Mouse (Mus musculus) common myeloid progenitor, adult 5-6 weeks (primary cell): Measurements from ENCODE around the gene Limch1. TPM values are rescaled to one million over a fixed set of nuclear protein-coding genes. Genes with fewer than 3 reads are reported as not detected.

Experiments used
- ATAC-seq: replicated peaks from 2 replicates; pipeline ENCODE4 v1.8.0; 2016; ENCODE audit warnings: low read depth, mild to moderate bottlenecking, moderate TSS enrichment, inconsistent platforms; ENCODE audit not compliant: poor library complexity, severe bottlenecking
- total RNA-seq: library from RNA; stranded (forward); fragments of 200-1000, 187-1606 nt; gene quantifications from 2 replicates; pipeline ENCODE4 v1.2.3, GENCODE M21; 2017

Gene Limch1
- total RNA-seq, 1 experiment from 2014 or later, result not detected

GRCm38 (mm10) chr5:66957656-66958055, 212.0 kb downstream of the Limch1 start:
- ATAC-seq, result no peak

- ATAC-seq, result peak; percentile 66
These were observed 212.5 kb downstream of the Limch1 start for GRCm38 (mm10) chr5:66958118-66958517.

- no peak for ATAC-seq
These were observed 214.3 kb downstream of the Limch1 start for GRCm38 (mm10) chr5:66959968-66960367.

GRCm38 (mm10) chr5:66965442-66965841, 219.8 kb downstream of the Limch1 start:
- ATAC-seq, result no peak

GRCm38 (mm10) chr5:66967147-66967546, 221.5 kb downstream of the Limch1 start:
- ATAC-seq, result no peak

GRCm38 (mm10) chr5:66967646-66968045, 222.0 kb downstream of the Limch1 start:
- ATAC-seq, result no peak

GRCm38 (mm10) chr5:66968059-66968833, 222.6 kb downstream of the Limch1 start:
- no peak for ATAC-seq

GRCm38 (mm10) chr5:66968925-66969711, 223.5 kb downstream of the Limch1 start:
- ATAC-seq, result no peak

GRCm38 (mm10) chr5:66975621-66976020, 230.0 kb downstream of the Limch1 start:
- ATAC-seq, result no peak

- ATAC-seq, result no peak
These were observed 233.9 kb downstream of the Limch1 start for GRCm38 (mm10) chr5:66979332-66980218.

GRCm38 (mm10) chr5:66980862-66981261, 235.2 kb downstream of the Limch1 start:
- ATAC-seq, result no peak

GRCm38 (mm10) chr5:66983104-66983503, 237.5 kb downstream of the Limch1 start:
- ATAC-seq, result no peak

GRCm38 (mm10) chr5:66988926-66989325, 243.3 kb downstream of the Limch1 start:
- ATAC-seq, result no peak

- ATAC-seq, result no peak
These were observed 243.9 kb downstream of the Limch1 start for GRCm38 (mm10) chr5:66989531-66989930.

- ATAC-seq, result no peak
These were observed 246.8 kb downstream of the Limch1 start for GRCm38 (mm10) chr5:66992401-66992800.

GRCm38 (mm10) chr5:66993076-66993475, 247.4 kb downstream of the Limch1 start:
- ATAC-seq, result no peak

- no peak for ATAC-seq
These were observed 250.5 kb downstream of the Limch1 start for GRCm38 (mm10) chr5:66996124-66996523.

GRCm38 (mm10) chr5:66996886-66997599, 251.4 kb downstream of the Limch1 start:
- ATAC-seq, result peak; percentile 73

- no peak for ATAC-seq
These were observed 251.9 kb downstream of the Limch1 start for GRCm38 (mm10) chr5:66997600-66997930.

GRCm38 (mm10) chr5:66998341-66998740, 252.7 kb downstream of the Limch1 start:
- no peak for ATAC-seq
